Mouse (Mus musculus) embryo, embryonic 10.5 days (tissue): Measurements from ENCODE around the gene Col6a4.

ENCODE experiments used
- DNase-seq: peaks from one replicate; pipeline ENCODE4 v3.0.0-alpha.2; 2015; ENCODE audit warnings: low spot score

The Col6a4 gene

DNA sequence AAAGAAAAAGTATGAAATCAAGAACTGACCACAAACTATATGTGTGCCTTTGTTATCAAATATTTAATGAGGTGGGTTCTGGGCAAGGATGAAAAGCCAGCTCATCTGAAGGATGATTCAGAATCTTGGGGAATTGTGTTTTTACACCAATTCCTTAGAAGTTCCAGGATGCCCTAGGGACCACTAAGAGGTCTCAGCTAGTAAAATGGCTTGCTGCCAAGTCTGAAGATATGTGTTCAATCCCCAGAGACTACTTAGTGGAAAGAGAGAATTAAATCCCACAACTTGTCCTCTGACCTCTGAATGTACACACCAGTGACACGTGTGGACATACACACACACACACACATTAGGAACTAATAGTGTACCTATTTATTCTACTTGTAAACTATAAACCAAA lies 137.5 kb downstream of the Col6a4 start:
- no peak for DNase-seq

- DNase-seq = no peak
Observed at GRCm38 (mm10) chr9:105949755-105950154, 146.8 kb downstream of the Col6a4 start.

- DNase-seq = no peak
Observed at GRCm38 (mm10) chr9:105947577-105947976, 149.0 kb downstream of the Col6a4 start.
